Mouse (Mus musculus): ENCODE data around the gene Gm21748. TPM values are rescaled to one million over a fixed set of nuclear protein-coding genes. Genes with fewer than 3 reads are reported as not detected.
"Not testable (repeated sequence)": the region's sequence is repeated elsewhere in the genome, so short reads cannot be mapped to it uniquely, and the experiment has no call there.

The Gm21748 gene
- total RNA-seq (2021): not detected
- long read RNA-seq, experiment 1: 0 reads
- long read RNA-seq, experiment 2: 0 reads

DNA sequence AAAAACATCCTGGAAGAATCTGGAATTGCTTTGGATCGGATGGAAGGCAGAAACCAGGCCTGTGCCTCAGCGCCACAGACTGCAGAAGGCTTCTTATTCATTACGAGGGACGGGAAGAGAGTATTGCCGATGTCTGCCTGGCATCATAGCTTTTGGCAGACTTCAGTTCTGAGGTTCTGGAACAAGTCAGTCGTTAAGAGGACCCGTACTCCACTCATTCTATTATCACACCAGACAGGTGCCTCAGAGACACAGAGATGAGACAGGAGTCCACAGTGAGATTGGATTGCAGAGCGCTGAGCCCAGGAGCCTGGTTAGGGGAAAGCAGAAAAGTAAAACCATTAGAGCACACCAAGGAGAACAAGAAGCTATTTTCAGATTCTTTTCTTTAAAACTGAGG is at the start of gene Gm21748:
Gene Gm21748 (minus strand): TSS at position 101 of the 400 bp plus-strand sequence.
- not testable (repeated sequence) for DNase-seq (ENCODE audit: low spot score in 2 of 2)

Other genes starting within 250 kb of the Gm21748 start
- gene Gm21860, start 84.4 kb downstream of the Gm21748 start, total RNA-seq (2021): not detected
- gene Gm47283, start 54.4 kb downstream of the Gm21748 start, total RNA-seq (2021): not detected